Mouse (Mus musculus) limb, embryonic 15.5 days (tissue): ENCODE data around the gene Gm5294. TPM values are rescaled to one million over a fixed set of nuclear protein-coding genes. Genes with fewer than 3 reads are reported as not detected.

Source experiments
- ATAC-seq: fragments of 200-750 bp; cut with Nextera tagmentation; 2 replicates; pipeline ENCODE4 v1.8.0; 2017; ENCODE audit warnings: low read depth, moderate TSS enrichment; ENCODE audit not compliant: insufficient number of reproducible peaks, low FRiP score, low TSS enrichment
- H3K27ac ChIP-seq: fragments of 300-500 bp; sonication (generic); 2 replicates; pipeline ENCODE4 v1.5.1; 2015; ENCODE audit warnings: moderate library complexity, mild to moderate bottlenecking, inconsistent platforms
- H3K27me3 ChIP-seq: fragments of 300-500 bp; sonication (generic); 2 replicates; pipeline ENCODE4 v1.6.1; 2015; ENCODE audit warnings: inconsistent platforms
- H3K36me3 ChIP-seq: fragments of 300-500 bp; sonication (generic); 2 replicates; pipeline ENCODE4 v1.6.1; 2015; ENCODE audit warnings: inconsistent platforms
- H3K4me1 ChIP-seq: fragments of 300-500 bp; sonication (generic); 2 replicates; pipeline ENCODE4 v1.6.1; 2015; ENCODE audit warnings: inconsistent platforms
- H3K4me2 ChIP-seq: fragments of 300-500 bp; sonication (generic); 2 replicates; pipeline ENCODE4 v1.6.1; 2015; ENCODE audit warnings: mild to moderate bottlenecking, inconsistent platforms
- H3K4me3 ChIP-seq: fragments of 300-500 bp; sonication (generic); 2 replicates; pipeline ENCODE4 v1.5.1; 2015; ENCODE audit warnings: mild to moderate bottlenecking, inconsistent platforms
- H3K9ac ChIP-seq: fragments of 300-500 bp; sonication (generic); 2 replicates; pipeline ENCODE4 v1.6.1; 2015; ENCODE audit warnings: inconsistent platforms
- H3K9me3 ChIP-seq: fragments of 300-500 bp; sonication (generic); 2 replicates; pipeline ENCODE4 v1.6.1; 2016; ENCODE audit warnings: inconsistent platforms
- WGBS: fragments of 180-500 bp; shearing (Covaris S2); methylation state at CpG from one replicate; pipeline ENCODE4 v1.1.7; 2015; 5-methylcytosine and 5-hydroxymethylcytosine counted together
- polyA plus RNA-seq: library from polyadenylated mRNA; unstranded; fragments of >200 nt; fragmentation: Nextera tagmentation; extraction: Ambion mirVana; gene quantifications from 2 replicates; pipeline ENCODE4 v1.2.1, GENCODE M21; 2015

Gm5294 gene
- polyA plus RNA-seq, 1 experiment from 2014 or later = not detected

GRCm38 (mm10) chr5:138801588-138802116 is 18.2 kb upstream of the Gm5294 start:
- no peaks in the 10 kb centered on the region for H3K9me3 ChIP-seq
- H3K4me1 ChIP-seq = peaks cover 19% of the 10 kb centered on the region
- no peak overlapping the region for H3K4me2 ChIP-seq
- ATAC-seq = no peak
- no peaks in the 10 kb centered on the region for H3K27me3 ChIP-seq
- WGBS = 35% methylated on average over 7 of the region's 7 CpGs
- 0 out of 2 replicates have a peak overlapping the region, but pooled peaks have one; percentile 17 for H3K27ac ChIP-seq
- no peak overlapping the region for H3K9ac ChIP-seq
- H3K36me3 ChIP-seq = no peaks in the 10 kb centered on the region
- H3K4me3 ChIP-seq = no peak overlapping the region

DNA sequence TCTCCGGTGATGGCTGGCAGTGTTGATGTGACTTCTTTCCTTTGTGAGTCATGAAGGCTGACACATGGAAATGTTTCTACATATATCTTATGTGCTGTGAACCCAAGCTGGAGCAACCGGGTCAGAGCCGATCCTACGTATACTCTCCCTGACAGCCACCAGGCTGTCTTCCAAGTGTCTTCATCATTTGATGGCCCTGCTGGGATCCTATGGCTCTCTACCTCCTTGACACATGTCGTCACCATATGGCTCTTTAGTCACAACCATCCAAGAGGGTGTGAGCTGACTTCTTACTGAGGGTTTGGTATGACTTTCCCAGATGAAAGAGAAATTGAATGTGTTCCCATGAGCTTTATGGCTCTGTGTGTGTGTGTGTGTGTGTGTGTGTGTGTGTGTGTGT is 15.6 kb upstream of the Gm5294 start:
- WGBS = 88% methylated on average over 5 of the region's 5 CpGs
- Histone ChIP-seq H3K27me3 (no peaks in the 10 kb centered on the region), H3K27ac (no peak overlapping the region), H3K9ac (no peak overlapping the region), H3K36me3 (no peaks in the 10 kb centered on the region), H3K4me2 (no peak overlapping the region), H3K4me3 (no peak overlapping the region), H3K9me3 (no peaks in the 10 kb centered on the region), H3K4me1 (peaks cover 19% of the 10 kb centered on the region)
- no peak for ATAC-seq

DNA sequence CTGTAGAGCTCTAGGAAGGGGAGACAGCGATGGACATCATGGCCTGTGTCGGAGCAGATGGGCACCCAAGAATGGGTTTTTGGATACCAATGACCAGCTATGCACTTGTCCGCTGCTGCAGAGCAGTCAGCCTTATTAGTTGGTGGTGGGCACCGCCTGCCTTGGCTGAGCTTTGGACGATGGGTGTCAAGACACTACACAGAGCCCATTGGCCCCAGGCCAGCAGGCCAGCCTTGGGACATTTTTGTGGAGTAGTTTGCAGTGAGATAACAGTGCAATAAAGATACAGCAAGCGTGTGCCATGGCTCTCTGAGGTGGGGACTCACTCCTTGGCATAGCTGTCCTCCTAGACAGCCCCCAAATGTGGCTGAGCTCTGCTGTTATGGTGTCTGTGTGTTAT is 10.1 kb upstream of the Gm5294 start:
- no peak overlapping the region for H3K9ac ChIP-seq
- H3K4me1 ChIP-seq = no peaks in the 10 kb centered on the region
- WGBS = 88% methylated on average over 6 of the region's 6 CpGs
- H3K27ac ChIP-seq = no peak overlapping the region
- H3K4me2 ChIP-seq = no peak overlapping the region
- H3K4me3 ChIP-seq = no peak overlapping the region
- ATAC-seq = no peak
- peaks cover 4% of the 10 kb centered on the region; the same call in 1 of the 2 replicates for H3K36me3 ChIP-seq
- no peaks in the 10 kb centered on the region for H3K9me3 ChIP-seq
- H3K27me3 ChIP-seq = no peaks in the 10 kb centered on the region

GRCm38 (mm10) chr5:138820717-138821332 is 945 bp downstream of the Gm5294 start:
- Histone ChIP-seq H3K4me1 (peaks cover 19% of the 10 kb centered on the region), H3K27me3 (peaks cover 65% of the 10 kb centered on the region), H3K9ac (no peak overlapping the region), H3K36me3 (no peaks in the 10 kb centered on the region), H3K4me2 (peak overlapping the region; percentile 50), H3K27ac (no peak overlapping the region), H3K9me3 (no peaks in the 10 kb centered on the region), H3K4me3 (peak overlapping the region; percentile 32)
- no peak for ATAC-seq
- 3% methylated on average over 39 of the region's 39 CpGs for WGBS

DNA sequence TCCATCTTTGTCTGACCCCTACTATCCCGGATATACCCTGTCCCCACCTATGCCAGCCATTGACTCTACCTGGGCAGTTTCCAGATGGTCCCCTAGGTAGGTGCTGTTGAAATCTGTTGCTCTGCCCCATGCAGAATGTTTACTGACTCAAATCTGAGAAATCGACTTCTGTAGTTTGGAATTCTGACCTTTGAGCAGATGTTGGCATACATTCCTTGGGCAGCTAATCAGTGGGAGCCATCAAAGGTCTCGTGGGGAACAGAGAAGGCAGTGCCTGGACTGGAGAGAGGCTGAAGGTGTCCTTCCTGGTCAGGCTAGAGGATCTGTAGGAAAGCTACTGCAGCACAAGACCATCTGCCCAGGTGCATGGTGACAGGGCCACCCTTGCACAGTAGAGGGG is 5.2 kb downstream of the Gm5294 start:
- H3K4me2 ChIP-seq = no peak overlapping the region
- H3K9me3 ChIP-seq = no peaks in the 10 kb centered on the region
- no peak overlapping the region for H3K4me3 ChIP-seq
- H3K27ac ChIP-seq = no peak overlapping the region
- 57% methylated on average over 3 of the region's 3 CpGs for WGBS
- no peak overlapping the region for H3K9ac ChIP-seq
- no peak for ATAC-seq
- H3K4me1 ChIP-seq = peaks cover 14% of the 10 kb centered on the region
- H3K27me3 ChIP-seq = peaks cover 46% of the 10 kb centered on the region
- no peaks in the 10 kb centered on the region for H3K36me3 ChIP-seq

DNA sequence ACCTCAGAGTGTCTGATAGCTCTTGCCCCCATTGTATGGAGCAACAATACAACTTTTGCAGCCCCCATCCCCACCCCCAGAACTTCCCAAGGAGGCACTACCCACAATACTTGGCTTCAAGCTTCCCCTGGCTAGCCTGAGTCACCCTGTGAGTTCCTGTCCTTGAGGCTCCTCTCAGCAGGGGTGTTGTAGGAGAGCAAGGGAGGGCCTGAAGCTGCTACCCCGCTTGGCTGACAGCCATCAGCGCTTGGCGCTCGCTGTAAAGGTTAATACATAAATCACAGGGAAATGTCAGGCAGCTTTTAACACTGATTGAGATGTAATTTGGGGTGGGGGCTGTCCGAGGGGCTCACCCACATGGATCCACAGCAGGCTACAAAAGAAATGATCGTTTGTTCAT is 13.5 kb downstream of the Gm5294 start:
- H3K4me2 ChIP-seq = no peak overlapping the region
- no peak overlapping the region for H3K4me3 ChIP-seq
- ATAC-seq = no peak
- no peaks in the 10 kb centered on the region for H3K36me3 ChIP-seq
- WGBS = 11% methylated on average over 6 of the region's 6 CpGs
- no peaks in the 10 kb centered on the region for H3K9me3 ChIP-seq
- no peaks in the 10 kb centered on the region for H3K27me3 ChIP-seq
- peaks cover 7% of the 10 kb centered on the region; the same call in 1 of the 2 replicates for H3K4me1 ChIP-seq
- no peak overlapping the region for H3K27ac ChIP-seq
- no peak overlapping the region for H3K9ac ChIP-seq

DNA sequence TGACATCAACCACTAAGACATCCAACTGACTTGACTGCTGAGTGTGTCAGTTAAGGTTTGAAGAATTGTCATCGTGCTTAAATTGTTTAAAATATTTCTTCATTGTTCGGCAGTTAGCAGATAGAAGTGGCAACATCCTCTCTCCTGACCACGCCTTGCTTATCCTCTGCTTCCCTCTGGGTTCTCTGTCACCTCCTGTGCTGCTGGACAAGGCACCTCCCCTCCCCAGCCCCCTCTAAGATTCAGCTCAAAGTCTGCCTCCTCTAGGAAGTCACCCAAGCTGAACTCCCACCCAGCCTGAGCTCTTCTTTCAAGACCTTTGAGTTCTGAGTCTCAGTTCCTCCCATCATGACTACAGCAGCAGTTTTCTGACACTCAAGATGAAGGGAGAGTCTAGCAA is 15.0 kb downstream of the Gm5294 start:
- Histone ChIP-seq H3K9ac (no peak overlapping the region), H3K9me3 (no peaks in the 10 kb centered on the region), H3K36me3 (no peaks in the 10 kb centered on the region), H3K27ac (no peak overlapping the region), H3K27me3 (no peaks in the 10 kb centered on the region), H3K4me3 (no peak overlapping the region), H3K4me1 (peaks cover 7% of the 10 kb centered on the region; the same call in 1 of the 2 replicates), H3K4me2 (no peak overlapping the region)
- 87% methylated on average over 3 of the region's 3 CpGs for WGBS
- no peak for ATAC-seq

DNA sequence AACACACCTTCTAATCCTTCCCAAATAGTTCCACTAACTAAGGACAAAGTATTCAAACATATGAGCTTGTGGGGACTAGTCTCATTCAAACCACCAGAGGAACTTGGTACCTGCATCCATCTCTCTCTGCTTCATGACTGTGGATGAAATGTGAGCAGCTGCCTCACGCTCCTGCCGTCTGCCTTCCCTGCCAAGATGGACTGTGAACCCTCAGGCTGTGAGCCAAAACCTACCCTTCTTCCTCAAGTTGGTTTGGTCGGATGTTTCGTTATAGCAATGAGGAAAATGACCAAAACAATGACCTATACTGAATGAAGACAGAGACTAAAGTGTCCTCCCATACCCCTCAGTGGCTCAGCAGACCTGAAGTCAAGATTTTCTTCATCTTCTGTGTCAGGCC is 21.1 kb downstream of the Gm5294 start:
- Histone ChIP-seq H3K9me3 (no peaks in the 10 kb centered on the region), H3K27ac (no peak overlapping the region)

DNA sequence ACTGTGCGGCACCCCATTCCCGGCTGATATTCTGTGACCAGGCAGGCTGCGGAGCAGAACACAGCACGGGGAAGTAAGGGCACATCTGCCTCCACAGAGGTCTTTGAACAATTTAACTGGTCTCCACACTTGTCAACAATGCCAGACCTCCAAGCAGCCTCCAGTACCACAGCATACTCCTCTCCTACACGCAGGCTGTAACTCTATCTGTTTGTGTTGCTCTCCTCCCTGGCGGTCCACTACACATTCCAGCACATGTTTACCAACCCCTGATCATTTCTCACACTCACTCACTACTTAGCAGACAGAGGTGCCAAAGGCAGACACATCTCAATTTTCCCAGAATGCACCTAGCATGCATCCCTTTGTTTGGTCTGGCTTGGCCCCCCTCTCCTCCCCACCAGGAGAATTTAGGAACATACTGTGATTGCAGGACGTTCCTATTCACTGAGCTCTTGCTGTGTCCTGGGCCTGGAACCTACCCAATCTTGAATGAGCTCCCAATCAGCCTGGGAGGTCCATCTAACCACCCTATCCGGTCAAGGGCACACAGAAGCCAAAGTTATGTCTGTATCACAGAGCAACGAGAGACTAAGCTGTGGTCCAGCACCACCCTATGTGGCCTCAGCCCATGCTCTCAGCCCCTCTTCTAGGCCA is 23.4 kb downstream of the Gm5294 start:
- no peaks in the 10 kb centered on the region for H3K36me3 ChIP-seq

More for the DNA sequence above, 21.1 kb downstream of the Gm5294 start:
- Histone ChIP-seq H3K27me3 (no peaks in the 10 kb centered on the region; the same call in 1 of the 2 replicates), H3K9ac (no peak overlapping the region), H3K36me3 (no peaks in the 10 kb centered on the region), H3K4me1 (no peaks in the 10 kb centered on the region), H3K4me2 (no peak overlapping the region), H3K4me3 (no peak overlapping the region)
- 91% methylated on average over 4 of the region's 4 CpGs for WGBS
- ATAC-seq = no peak

GRCm38 (mm10) chr5:138846506-138846905 is 26.6 kb downstream of the Gm5294 start:
- Histone ChIP-seq H3K27me3 (no peaks in the 10 kb centered on the region; the same call in 1 of the 2 replicates), H3K36me3 (no peaks in the 10 kb centered on the region), H3K9ac (no peak overlapping the region), H3K9me3 (no peaks in the 10 kb centered on the region), H3K4me1 (0 out of 2 replicates have a peak, but pooled peaks cover 4% of the 10 kb centered on the region), H3K4me2 (no peak overlapping the region), H3K4me3 (no peak overlapping the region), H3K27ac (no peak overlapping the region)
- 36% methylated on average over 4 of the region's 4 CpGs for WGBS
- no peak for ATAC-seq

More for the DNA sequence above, 23.4 kb downstream of the Gm5294 start:
- Histone ChIP-seq H3K27me3 (no peaks in the 10 kb centered on the region; the same call in 1 of the 2 replicates), H3K9ac (no peak overlapping the region), H3K4me3 (no peak overlapping the region), H3K4me2 (no peak overlapping the region), H3K4me1 (0 out of 2 replicates have a peak, but pooled peaks cover 4% of the 10 kb centered on the region), H3K27ac (no peak overlapping the region), H3K9me3 (no peaks in the 10 kb centered on the region)
- ATAC-seq = no peak
- WGBS = 78% methylated on average over 9 of the region's 9 CpGs

DNA sequence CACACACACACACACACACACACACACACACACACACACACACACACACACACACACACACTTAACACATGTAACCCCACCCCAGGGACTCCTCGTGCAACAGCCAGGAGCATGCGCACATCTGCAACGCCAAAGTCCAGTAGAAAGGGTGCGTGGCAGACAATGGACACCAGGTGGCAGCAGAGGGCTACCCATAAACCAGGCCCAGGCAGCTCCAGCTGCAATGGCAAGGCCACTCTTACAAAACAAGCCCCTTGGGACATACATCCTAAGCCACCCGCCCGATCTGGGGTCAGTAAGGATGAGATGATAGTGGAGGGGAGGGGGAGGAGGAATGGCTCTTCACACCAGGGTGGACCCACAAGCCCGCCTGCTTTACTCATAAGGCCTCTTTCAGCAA is 28.2 kb downstream of the Gm5294 start:
- 7% methylated on average over 7 of the region's 7 CpGs for WGBS
- ATAC-seq = peak; percentile 64

More for the DNA sequence above, 28.2 kb downstream of the Gm5294 start:
- Histone ChIP-seq H3K4me3 (no peak overlapping the region), H3K4me2 (no peak overlapping the region), H3K9me3 (no peaks in the 10 kb centered on the region), H3K27me3 (no peaks in the 10 kb centered on the region; the same call in 1 of the 2 replicates), H3K9ac (no peak overlapping the region), H3K36me3 (no peaks in the 10 kb centered on the region), H3K27ac (no peak overlapping the region), H3K4me1 (0 out of 2 replicates have a peak, but pooled peaks cover 4% of the 10 kb centered on the region)
